Mouse (Mus musculus) forebrain, postnatal 0 days (tissue): Measurements from ENCODE around the gene Chst8. TPM values are rescaled to one million over a fixed set of nuclear protein-coding genes. Genes with fewer than 3 reads are reported as not detected.

Source experiments
- ATAC-seq: fragments of 200-750 bp; cut with Nextera tagmentation; 2 replicates; pipeline ENCODE4 v1.8.0; 2017; ENCODE audit warnings: mild to moderate bottlenecking, moderate library complexity
- DNase-seq: peaks from one replicate; pipeline ENCODE4 v3.0.0-alpha.2; 2015
- H3K27ac ChIP-seq: fragments of 300-500 bp; sonication (generic); 2 replicates; pipeline ENCODE4 v1.5.1; 2014; ENCODE audit warnings: low read depth, mild to moderate bottlenecking, antibody characterized with exemption, low read length, moderate library complexity, mixed read lengths
- H3K27me3 ChIP-seq: fragments of 300-500 bp; sonication (generic); 2 replicates; pipeline ENCODE4 v1.6.1; 2014; ENCODE audit warnings: mild to moderate bottlenecking, low read length, mixed read lengths; ENCODE audit not compliant: insufficient read depth
- H3K36me3 ChIP-seq: fragments of 300-500 bp; sonication (generic); 2 replicates; pipeline ENCODE4 v1.6.1; 2014; ENCODE audit warnings: mild to moderate bottlenecking, moderate library complexity; ENCODE audit not compliant: insufficient read depth
- H3K4me1 ChIP-seq: fragments of 300-500 bp; sonication (generic); 2 replicates; pipeline ENCODE4 v1.6.1; 2014; ENCODE audit warnings: antibody characterized with exemption; ENCODE audit not compliant: insufficient read depth
- H3K4me2 ChIP-seq: fragments of 300-500 bp; sonication (generic); 2 replicates; pipeline ENCODE4 v1.6.1; 2014; ENCODE audit warnings: low read depth, mild to moderate bottlenecking, moderate library complexity
- H3K4me3 ChIP-seq: fragments of 300-500 bp; sonication (generic); 2 replicates; pipeline ENCODE4 v1.5.1; 2014; ENCODE audit warnings: low read depth, low read length, mixed read lengths
- H3K9ac ChIP-seq: fragments of 300-500 bp; sonication (generic); 2 replicates; pipeline ENCODE4 v1.6.1; 2014; ENCODE audit warnings: mild to moderate bottlenecking
- H3K9me3 ChIP-seq: fragments of 300-500 bp; sonication (generic); 2 replicates; pipeline ENCODE4 v1.6.1; 2016; ENCODE audit warnings: low read length
- CTCF ChIP-seq: sonication (generic); IDR thresholded peaks from 2 replicates; pipeline ENCODE4 v1.5.1; 2016; ENCODE audit warnings: antibody characterized with exemption, control low read depth, low read depth
- WGBS: fragments of 180-500 bp; shearing (Covaris S2); extraction: QIAGEN DNeasy Blood & Tissue Kit; methylation state at CpG from one replicate; pipeline ENCODE4 v1.1.7; 2014; 5-methylcytosine and 5-hydroxymethylcytosine counted together
- polyA plus RNA-seq: library from polyadenylated mRNA; unstranded; fragments of >200 nt; fragmentation: Nextera tagmentation; extraction: Ambion mirVana; gene quantifications from 2 replicates; pipeline ENCODE4 v1.2.1, GENCODE M21; 2015
- total RNA-seq: library from RNA; depleted of rRNA; stranded (reverse); fragments of >200 nt; gene quantifications from 2 replicates; pipeline ENCODE4 v1.2.3, GENCODE M21; 2014

The Chst8 gene
- total and polyA plus RNA-seq, 2 experiments from 2014 or later, result 14.2 to 22.2 TPM

DNA sequence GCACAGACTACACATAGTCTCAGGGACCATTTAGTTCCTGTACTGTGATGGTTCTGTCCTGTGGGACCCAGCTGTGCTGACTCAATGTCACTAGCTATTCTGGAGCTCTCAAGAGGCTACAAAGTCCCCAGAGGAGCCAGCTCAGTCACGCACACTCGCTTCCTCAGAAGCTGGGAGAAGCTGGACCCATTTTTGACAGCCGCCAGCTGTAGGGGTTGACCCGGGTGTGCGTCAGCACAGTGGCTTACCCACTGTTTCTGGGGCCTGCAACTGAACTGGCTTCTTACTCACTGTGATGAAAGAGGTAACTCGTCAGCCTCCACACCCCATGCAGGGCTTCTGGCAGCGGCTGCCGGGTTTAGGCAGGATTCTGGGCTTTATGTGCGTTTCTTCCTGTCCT, 66.3 kb downstream of the Chst8 start:
- Histone ChIP-seq H3K36me3 (no peaks in the 10 kb centered on the region), H3K4me3 (no peak overlapping the region), H3K27ac (no peak overlapping the region), H3K4me1 (no peaks in the 10 kb centered on the region), H3K9ac (no peak overlapping the region), H3K9me3 (no peaks in the 10 kb centered on the region), H3K27me3 (no peaks in the 10 kb centered on the region), H3K4me2 (no peak overlapping the region)
- no peak for TF ChIP-seq CTCF
- 44% methylated on average over 9 of the region's 9 CpGs for WGBS
- peak; percentile 14; the same call in 1 of the 2 replicates for ATAC-seq
- no peak for DNase-seq

DNA sequence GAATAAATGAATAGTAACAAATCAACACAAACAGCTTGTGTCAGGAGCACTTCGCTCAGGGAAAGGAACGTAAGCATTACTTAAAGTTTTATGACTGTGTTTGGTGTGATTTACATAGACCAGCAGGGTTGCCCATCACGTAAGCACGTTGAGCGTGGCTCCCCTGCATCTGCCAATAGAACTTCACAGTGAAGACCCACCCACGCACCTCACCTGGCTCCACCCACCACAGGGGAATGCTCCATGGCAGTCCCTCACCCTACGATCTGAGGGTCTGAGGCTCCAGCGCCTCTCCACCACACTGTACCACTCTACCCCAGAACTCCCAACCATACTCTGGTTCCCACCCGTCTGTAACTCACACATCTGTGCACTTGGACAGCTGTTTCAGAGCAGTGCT, 67.1 kb downstream of the Chst8 start:
- Histone ChIP-seq H3K36me3 (no peaks in the 10 kb centered on the region), H3K9ac (no peak overlapping the region), H3K4me2 (no peak overlapping the region), H3K27ac (no peak overlapping the region), H3K4me1 (no peaks in the 10 kb centered on the region), H3K9me3 (no peaks in the 10 kb centered on the region), H3K27me3 (no peaks in the 10 kb centered on the region), H3K4me3 (no peak overlapping the region)
- ATAC-seq, result 0 out of 2 replicates have a peak, but pooled peaks have one; percentile 16
- WGBS, result 68% methylated on average over 9 of the region's 9 CpGs
- TF ChIP-seq CTCF, result no peak
- no peak for DNase-seq

DNA sequence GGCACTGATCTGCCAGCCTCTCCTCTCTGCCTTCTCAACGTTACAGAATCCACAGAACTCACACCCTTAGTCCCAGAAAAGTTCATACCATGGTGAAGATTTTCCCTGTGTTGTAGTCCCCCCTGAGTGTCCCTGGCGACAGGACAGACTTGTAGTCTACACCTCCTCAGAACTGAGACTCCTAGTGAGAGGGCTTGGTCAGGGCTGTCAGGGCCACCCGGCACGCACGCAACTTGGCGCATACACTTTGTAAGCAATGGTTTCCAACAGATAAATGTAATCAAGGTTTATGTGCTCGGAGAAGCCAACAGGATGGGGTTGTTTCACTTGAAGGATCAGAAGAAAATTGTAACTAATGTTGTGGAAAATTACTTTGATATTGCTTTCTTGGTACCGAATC, 67.5 kb downstream of the Chst8 start:
- Histone ChIP-seq H3K9me3 (no peaks in the 10 kb centered on the region), H3K27ac (no peak overlapping the region), H3K36me3 (no peaks in the 10 kb centered on the region), H3K4me1 (no peaks in the 10 kb centered on the region), H3K4me3 (no peak overlapping the region), H3K4me2 (no peak overlapping the region), H3K9ac (no peak overlapping the region), H3K27me3 (no peaks in the 10 kb centered on the region)
- ATAC-seq (no peak), DNase-seq (no peak)
- no peak for TF ChIP-seq CTCF
- 86% methylated on average over 8 of the region's 8 CpGs for WGBS

DNA sequence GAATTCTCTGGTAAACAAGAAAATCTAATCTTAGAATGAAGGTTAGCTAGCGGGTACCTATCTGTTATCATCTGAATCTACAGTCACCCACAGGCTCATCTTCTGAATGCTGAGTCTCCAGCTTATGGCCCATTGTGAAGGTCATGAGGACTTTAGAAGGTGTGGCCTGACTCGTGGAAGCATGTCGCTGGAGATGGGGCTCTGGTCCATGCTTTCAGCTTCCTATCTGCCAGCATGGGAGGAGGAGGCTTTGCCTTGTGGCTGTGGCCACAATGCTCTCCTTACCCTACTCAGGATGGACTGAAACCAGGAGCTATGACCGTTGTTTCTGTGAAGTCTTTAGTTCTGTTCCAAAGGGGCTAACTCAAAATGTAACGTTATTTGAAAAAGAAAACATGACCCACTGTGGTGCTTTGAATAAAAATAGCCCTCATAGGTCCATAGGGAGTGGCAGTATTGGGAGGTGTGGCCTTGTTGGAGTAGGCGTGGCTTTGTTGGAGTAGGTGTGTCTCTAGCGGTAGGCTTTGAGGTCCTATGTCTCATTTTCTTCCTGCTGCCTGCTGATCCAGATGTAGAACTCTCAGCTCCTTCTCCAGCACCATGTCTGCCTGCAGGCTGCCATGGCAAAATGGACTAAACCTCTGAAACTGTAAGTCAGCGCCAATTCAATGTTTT, 69.0 kb downstream of the Chst8 start:
- Histone ChIP-seq H3K4me2 (no peak overlapping the region), H3K4me1 (no peaks in the 10 kb centered on the region), H3K27me3 (no peaks in the 10 kb centered on the region), H3K27ac (no peak overlapping the region), H3K9me3 (no peaks in the 10 kb centered on the region), H3K4me3 (no peak overlapping the region), H3K36me3 (no peaks in the 10 kb centered on the region), H3K9ac (no peak overlapping the region)
- no peak for TF ChIP-seq CTCF
- 84% methylated on average over 8 of the region's 8 CpGs for WGBS
- no peak for DNase-seq
- ATAC-seq, result no peak

DNA sequence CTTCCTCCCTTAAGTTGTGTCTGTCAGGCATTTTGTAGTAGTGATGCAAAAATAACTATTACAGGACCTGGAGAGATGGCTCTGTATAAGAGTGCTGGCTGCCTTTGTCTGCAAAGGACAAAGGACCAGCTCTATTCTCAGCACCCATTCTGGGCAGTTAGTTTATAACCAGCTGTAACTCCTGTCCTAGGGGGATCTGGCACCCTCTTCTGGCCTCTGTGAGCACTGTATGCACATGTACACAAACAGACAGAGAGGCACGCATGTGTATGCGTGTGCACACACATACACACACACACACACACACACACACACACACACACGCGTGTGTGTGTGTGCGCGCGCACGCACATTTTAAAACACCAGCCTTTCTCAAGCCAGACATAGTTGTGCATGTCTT, 73.1 kb downstream of the Chst8 start:
- 98% methylated on average over 8 of the region's 8 CpGs for WGBS
- Histone ChIP-seq H3K4me1 (no peaks in the 10 kb centered on the region), H3K9me3 (no peaks in the 10 kb centered on the region), H3K9ac (no peak overlapping the region), H3K4me3 (no peak overlapping the region), H3K36me3 (no peaks in the 10 kb centered on the region), H3K27ac (no peak overlapping the region), H3K4me2 (no peak overlapping the region), H3K27me3 (no peaks in the 10 kb centered on the region)
- DNase-seq (no peak), ATAC-seq (no peak)
- TF ChIP-seq CTCF, result no peak

DNA sequence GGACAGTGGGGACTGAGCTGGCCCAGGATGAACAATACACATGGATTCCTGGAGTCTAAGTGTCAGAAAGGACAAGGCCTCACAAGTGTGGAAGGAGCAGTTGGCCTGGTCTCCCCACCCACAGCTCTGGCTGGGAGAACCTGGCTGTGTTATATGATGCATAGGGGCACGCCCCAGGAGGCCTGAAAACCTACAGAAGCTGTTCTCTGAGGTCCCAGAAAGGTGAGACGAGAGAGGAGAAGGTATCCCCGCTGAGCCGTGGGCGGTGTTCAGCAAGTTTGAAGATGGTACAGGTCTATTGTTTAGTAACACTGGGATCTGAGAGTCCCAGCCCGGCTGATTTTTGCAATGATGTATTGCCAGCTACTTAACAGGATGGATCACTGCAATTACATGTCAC, 75.3 kb downstream of the Chst8 start:
- DNase-seq (no peak), ATAC-seq (peak; percentile 67; the same call in 1 of the 2 replicates)
- no peaks in the 10 kb centered on the region for H3K27me3 ChIP-seq
- H3K9me3 ChIP-seq, result no peaks in the 10 kb centered on the region
- H3K4me3 ChIP-seq, result no peak overlapping the region
- no peak overlapping the region for H3K27ac ChIP-seq
- no peak overlapping the region for H3K9ac ChIP-seq
- 60% methylated on average over 6 of the region's 6 CpGs for WGBS
- TF ChIP-seq CTCF, result no peak
- H3K4me1 ChIP-seq, result no peaks in the 10 kb centered on the region
- H3K36me3 ChIP-seq, result no peaks in the 10 kb centered on the region
- H3K4me2 ChIP-seq, result no peak overlapping the region

DNA sequence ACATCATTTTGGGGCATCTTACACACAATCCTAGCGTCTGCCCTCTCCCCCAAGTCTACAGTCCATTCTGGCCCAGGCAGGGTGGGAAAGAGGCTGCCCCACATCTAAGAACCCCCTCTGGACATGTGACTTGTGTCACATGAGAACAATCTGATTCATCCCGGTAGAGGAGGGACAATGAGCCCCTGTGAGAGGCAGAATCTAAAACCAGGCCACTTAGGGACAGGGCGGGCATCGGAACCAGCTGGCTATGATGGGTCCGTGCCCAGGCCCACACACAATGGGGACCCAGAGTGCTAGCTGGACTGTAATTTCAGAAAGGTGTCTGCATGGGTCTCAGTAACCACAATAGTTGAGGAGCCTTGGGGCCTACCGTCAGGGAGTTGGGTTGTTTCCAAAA, 78.2 kb downstream of the Chst8 start:
- no peak for TF ChIP-seq CTCF
- Histone ChIP-seq H3K27ac (no peak overlapping the region), H3K27me3 (no peaks in the 10 kb centered on the region), H3K36me3 (no peaks in the 10 kb centered on the region), H3K9me3 (no peaks in the 10 kb centered on the region), H3K4me3 (no peak overlapping the region), H3K4me2 (no peak overlapping the region), H3K4me1 (no peaks in the 10 kb centered on the region), H3K9ac (no peak overlapping the region)
- ATAC-seq, result peak; percentile 67
- DNase-seq, result no peak
- WGBS, result 60% methylated on average over 6 of the region's 6 CpGs
